Mouse (Mus musculus): ENCODE measurements around the gene Nck2. TPM values are rescaled to one million over a fixed set of nuclear protein-coding genes. Genes with fewer than 3 reads are reported as not detected.

The Nck2 gene
- total RNA-seq, 2 experiments from 2014 or later = 56.2 to 58.7 TPM

Other genes starting within 250 kb of the Nck2 start
- 10 to 100 TPM; 25.2 to 26.7 TPM for gene Fhl2, start 247.6 kb upstream of the Nck2 start, total RNA-seq (2021)